Comparison of ENCODE assay signal across 9 mouse cellular contexts in the genomic region with DNA sequence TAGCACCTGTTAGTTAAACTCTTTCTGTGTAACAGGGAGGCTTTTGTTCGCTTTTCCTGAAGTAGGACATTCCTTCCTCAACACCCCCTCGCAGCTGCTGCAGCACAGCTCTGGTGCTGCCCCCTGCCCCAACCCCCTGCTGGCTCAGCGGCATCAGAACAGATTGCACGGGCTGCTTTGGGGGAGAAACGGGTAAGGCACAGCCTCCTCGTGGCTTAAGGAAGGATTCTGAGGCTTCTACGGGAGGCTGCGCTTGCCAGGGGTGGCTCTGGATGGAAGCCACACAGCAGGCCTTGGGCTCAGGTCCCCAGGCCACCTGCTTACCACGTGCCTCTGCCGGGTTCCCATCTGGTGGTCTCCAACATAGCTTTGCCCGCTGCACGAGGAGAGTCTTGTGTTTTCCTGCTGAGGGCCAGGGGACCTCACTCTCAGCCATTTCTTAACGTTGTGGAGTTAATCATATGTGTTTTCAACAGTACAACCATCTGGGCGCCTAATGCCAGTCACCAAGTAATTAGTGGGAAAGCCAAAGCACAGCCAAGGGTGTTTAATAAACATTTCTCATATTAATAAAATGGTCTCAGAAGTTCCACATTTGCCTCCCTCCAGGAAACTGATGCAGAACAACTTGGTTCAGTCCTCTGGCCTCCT.
DNase-seq lines count a peak whose midpoint lies in the region; ATAC-seq and TF ChIP-seq lines count a peak whose summit lies in the region.
"Had no signal": no experiment of that assay in that cellular context is flagged by ENCODE, and none has a peak within 500 bp of the region (broad histone marks: within the 10 kb centered on the region; RNA-seq: fewer than 3 reads in every experiment).

No protein-coding gene starts in this region.

- no peak for TF ChIP-seq EP300 in stomach, postnatal 0 days (optimal IDR thresholded peaks at IDR 0.05)

- no peaks in the 10 kb centered on the region for H3K9me3 ChIP-seq in midbrain, embryonic 13.5 days
- H3K9me3 ChIP-seq in midbrain, embryonic 11.5 days (ENCODE audit: control insufficient read depth, low read length), result no peaks in the 10 kb centered on the region
- no peaks in the 10 kb centered on the region for H3K9me3 ChIP-seq in hindbrain, postnatal 0 days (ENCODE audit: low read length)
- H3K9me3 ChIP-seq in limb, embryonic 14.5 days (ENCODE audit: control insufficient read depth, low read length), result no peaks in the 10 kb centered on the region
- no peaks in the 10 kb centered on the region for H3K9me3 ChIP-seq in stomach, postnatal 0 days (ENCODE audit: control insufficient read depth, low read length)

- DNase-seq in midbrain, embryonic 11.5 days (ENCODE audit: low spot score, missing footprints), result no peak
- peak; percentile 68 for DNase-seq in hindbrain, postnatal 0 days (ENCODE audit: low spot score)
- peak; percentile 34 for DNase-seq in limb, embryonic 14.5 days (ENCODE audit: low spot score)
- no peak for DNase-seq in kidney, postnatal 4 days
- DNase-seq in stomach, postnatal 0 days (ENCODE audit: low spot score), result no peak
- DNase-seq in kidney, postnatal 36 days, result no peak
- DNase-seq: lung, postnatal 4 days had no signal

- no peak overlapping the region for H3K27ac ChIP-seq in midbrain, embryonic 13.5 days
- no peak overlapping the region for H3K27ac ChIP-seq in midbrain, embryonic 11.5 days (ENCODE audit: low read depth, low read length)
- no peak overlapping the region; the same call in 1 of the 2 replicates for H3K27ac ChIP-seq in hindbrain, postnatal 0 days
- no peak overlapping the region for H3K27ac ChIP-seq in limb, embryonic 14.5 days (replicated peaks; ENCODE audit: low read depth, low read length)
- no peak overlapping the region for H3K27ac ChIP-seq in stomach, postnatal 0 days (replicated peaks)

- H3K9ac ChIP-seq in midbrain, embryonic 13.5 days (replicated peaks), result no peak overlapping the region
- no peak overlapping the region for H3K9ac ChIP-seq in midbrain, embryonic 11.5 days (ENCODE audit: low read length)
- no peak overlapping the region for H3K9ac ChIP-seq in hindbrain, postnatal 0 days (replicated peaks; ENCODE audit: low read length)
- H3K9ac ChIP-seq in limb, embryonic 14.5 days (ENCODE audit: low read depth, low read length, severe bottlenecking), result no peak overlapping the region
- H3K9ac ChIP-seq in stomach, postnatal 0 days (ENCODE audit: low read length), result no peak overlapping the region

- peaks cover 5% of the 10 kb centered on the region for H3K4me1 ChIP-seq in midbrain, embryonic 13.5 days (replicated peaks)
- peaks cover 3% of the 10 kb centered on the region; the same call in 1 of the 2 replicates for H3K4me1 ChIP-seq in midbrain, embryonic 11.5 days (ENCODE audit: control insufficient read depth, insufficient read depth, low read length)
- no peaks in the 10 kb centered on the region; the same call in 1 of the 2 replicates for H3K4me1 ChIP-seq in hindbrain, postnatal 0 days (ENCODE audit: insufficient read depth, low read length)
- peaks cover 19% of the 10 kb centered on the region for H3K4me1 ChIP-seq in limb, embryonic 14.5 days (ENCODE audit: control insufficient read depth, insufficient read depth, low read length)
- no peaks in the 10 kb centered on the region for H3K4me1 ChIP-seq in stomach, postnatal 0 days (replicated peaks; ENCODE audit: control insufficient read depth, insufficient read depth)

- H3K4me2 ChIP-seq in midbrain, embryonic 13.5 days (replicated peaks), result no peak overlapping the region
- H3K4me2 ChIP-seq in midbrain, embryonic 11.5 days, result no peak overlapping the region
- H3K4me2 ChIP-seq in hindbrain, postnatal 0 days (ENCODE audit: low read depth, low read length), result no peak overlapping the region
- H3K4me2 ChIP-seq in limb, embryonic 14.5 days (replicated peaks; ENCODE audit: low read depth, low read length, severe bottlenecking), result no peak overlapping the region
- H3K4me2 ChIP-seq in stomach, postnatal 0 days (replicated peaks; ENCODE audit: low read depth), result no peak overlapping the region

- no peak overlapping the region for H3K4me3 ChIP-seq in midbrain, embryonic 13.5 days (replicated peaks)
- no peak overlapping the region for H3K4me3 ChIP-seq in midbrain, embryonic 11.5 days (ENCODE audit: low read depth, low read length)
- H3K4me3 ChIP-seq in hindbrain, postnatal 0 days (ENCODE audit: low read length), result no peak overlapping the region
- H3K4me3 ChIP-seq in limb, embryonic 14.5 days (replicated peaks; ENCODE audit: low read length), result no peak overlapping the region
- H3K4me3 ChIP-seq in stomach, postnatal 0 days (ENCODE audit: low read depth, low read length), result no peak overlapping the region

- TF ChIP-seq CTCF in hindbrain, postnatal 0 days (IDR thresholded peaks at IDR 0.05; ENCODE audit: low read depth), result peak; percentile 27
- TF ChIP-seq CTCF in stomach, postnatal 0 days (IDR thresholded peaks at IDR 0.05; ENCODE audit: low read depth), result no peak

- no peaks in the 10 kb centered on the region for H3K36me3 ChIP-seq in midbrain, embryonic 13.5 days
- H3K36me3 ChIP-seq in midbrain, embryonic 11.5 days (ENCODE audit: control insufficient read depth, insufficient read depth, low read length), result no peaks in the 10 kb centered on the region
- H3K36me3 ChIP-seq in hindbrain, postnatal 0 days (ENCODE audit: insufficient read depth, low read length), result no peaks in the 10 kb centered on the region
- no peaks in the 10 kb centered on the region for H3K36me3 ChIP-seq in limb, embryonic 14.5 days (ENCODE audit: control insufficient read depth, insufficient read depth, low read length)
- H3K36me3 ChIP-seq in stomach, postnatal 0 days (ENCODE audit: control insufficient read depth, insufficient read depth, low read length), result no peaks in the 10 kb centered on the region
- H3K36me3 ChIP-seq: G1E had no signal

- 40% methylated on average over 14 of the region's 14 CpGs for WGBS in midbrain, embryonic 13.5 days
- 45% methylated on average over 14 of the region's 14 CpGs for WGBS in midbrain, embryonic 11.5 days
- WGBS in hindbrain, postnatal 0 days, result 25% methylated on average over 14 of the region's 14 CpGs
- 24% methylated on average over 14 of the region's 14 CpGs for WGBS in limb, embryonic 14.5 days
- 61% methylated on average over 14 of the region's 14 CpGs for WGBS in stomach, postnatal 0 days

- TF ChIP-seq POLR2A in limb, embryonic 14.5 days (IDR thresholded peaks at IDR 0.05; ENCODE audit: borderline replicate concordance, extremely low read depth, insufficient read depth, insufficient read length), result no peak

- no peaks in the 10 kb centered on the region for H3K27me3 ChIP-seq in midbrain, embryonic 13.5 days
- H3K27me3 ChIP-seq in midbrain, embryonic 11.5 days (ENCODE audit: control insufficient read depth, insufficient read depth, low read length), result no peaks in the 10 kb centered on the region
- H3K27me3 ChIP-seq in hindbrain, postnatal 0 days (ENCODE audit: insufficient read depth, low read length), result no peaks in the 10 kb centered on the region
- H3K27me3 ChIP-seq in limb, embryonic 14.5 days (ENCODE audit: control insufficient read depth, insufficient read depth, low read length), result no peaks in the 10 kb centered on the region
- no peaks in the 10 kb centered on the region for H3K27me3 ChIP-seq in stomach, postnatal 0 days (ENCODE audit: control insufficient read depth, insufficient read depth, low read length)

- peak; percentile 58; the same call in 1 of the 2 replicates for ATAC-seq in midbrain, embryonic 13.5 days
- no peak for ATAC-seq in midbrain, embryonic 11.5 days (ENCODE audit: low FRiP score)
- ATAC-seq in hindbrain, postnatal 0 days, result peak; percentile 70
- peak; percentile 77 for ATAC-seq in limb, embryonic 14.5 days (ENCODE audit: low FRiP score, low read depth)
- ATAC-seq in stomach, postnatal 0 days (ENCODE audit: low FRiP score, low TSS enrichment), result no peak

Comparison
In these comparisons a context has a peak if more than half of its experiments do, and no peak if none do; other contexts are left out.
1. ATAC-seq: peak in midbrain, embryonic 13.5 days (single experiment), hindbrain, postnatal 0 days (single experiment) and limb, embryonic 14.5 days (single experiment); none in midbrain, embryonic 11.5 days (single experiment) and stomach, postnatal 0 days (single experiment).
2. DNase-seq: peak in hindbrain, postnatal 0 days (single experiment) and limb, embryonic 14.5 days (single experiment); none in midbrain, embryonic 11.5 days (single experiment), kidney, postnatal 4 days (0 of 2), stomach, postnatal 0 days (single experiment) and kidney, postnatal 36 days (0 of 2).